Mouse (Mus musculus): Measurements from ENCODE around the gene Cxcl16. TPM values are rescaled to one million over a fixed set of nuclear protein-coding genes. Genes with fewer than 3 reads are reported as not detected.

The Cxcl16 gene
- polyA plus RNA-seq, 1 experiment, result 16.6 TPM

DNA sequence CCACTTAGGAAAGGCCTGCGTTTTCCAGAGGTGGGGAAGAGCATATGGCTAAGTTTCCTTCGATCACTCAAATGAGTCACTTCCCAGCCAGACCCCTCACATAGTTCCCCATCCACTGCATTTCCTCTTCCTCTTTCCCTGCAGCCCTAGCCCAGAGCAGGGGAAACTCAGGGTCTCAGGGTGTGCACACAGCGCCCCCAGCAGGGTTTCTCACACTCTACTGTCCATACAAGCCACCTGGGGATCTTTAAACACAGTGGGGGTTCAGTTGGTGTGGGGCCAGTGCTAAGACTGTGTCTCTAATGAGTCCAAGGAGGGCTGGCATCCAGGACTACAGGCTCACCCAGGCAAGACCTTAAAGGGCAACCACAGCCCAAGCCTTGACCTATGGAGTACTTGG lies 13.0 kb downstream of the Cxcl16 start:
- Histone ChIP-seq H3K36me3 (ENCODE audit: control insufficient read depth, insufficient read depth, low read length, poor library complexity, severe bottlenecking) (no peaks in the 10 kb centered on the region; the same call in 1 of the 2 replicates), H3K27me3 (ENCODE audit: control insufficient read depth, insufficient read depth, low read length, poor library complexity, severe bottlenecking) (no peaks in the 10 kb centered on the region), H3K4me3 (ENCODE audit: low read depth, low read length) (no peak overlapping the region), H3K4me1 (ENCODE audit: control insufficient read depth, insufficient read depth, low read length) (no peaks in the 10 kb centered on the region), H3K9me3 (replicated peaks; ENCODE audit: control insufficient read depth, insufficient read depth, low read length, poor library complexity, severe bottlenecking) (no peaks in the 10 kb centered on the region), H3K9ac (ENCODE audit: low read depth, poor library complexity, severe bottlenecking) (no peak overlapping the region), H3K27ac (ENCODE audit: insufficient read depth, low read length) (no peak overlapping the region)
- no peak for TF ChIP-seq EP300 (IDR thresholded peaks at IDR 0.05; ENCODE audit: insufficient read depth, low read depth, low read length)
- TF ChIP-seq CTCF (IDR thresholded peaks at IDR 0.05; ENCODE audit: low read depth, low read length), result peak; percentile 38

DNA sequence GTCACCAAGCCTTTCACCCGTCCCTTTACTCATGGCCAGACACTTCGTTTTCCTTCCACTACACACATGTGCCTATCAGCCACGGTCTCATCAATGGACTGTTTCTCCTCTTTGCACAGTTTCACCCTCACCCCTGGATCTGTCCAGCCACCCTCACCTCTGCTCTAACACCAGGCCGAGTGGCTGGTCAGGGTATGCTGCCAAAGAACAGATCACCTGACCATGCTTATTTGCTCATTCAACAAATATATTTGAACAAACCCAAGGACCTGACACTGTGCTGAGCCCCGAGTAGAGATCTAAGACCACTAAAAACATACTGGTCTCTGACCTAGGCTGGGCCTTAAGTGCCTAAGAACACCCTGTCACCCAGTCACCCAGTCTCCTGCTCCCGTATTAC lies 15.1 kb downstream of the Cxcl16 start:
- H3K36me3 ChIP-seq (ENCODE audit: control insufficient read depth, insufficient read depth, low read length, poor library complexity, severe bottlenecking), result peaks cover 13% of the 10 kb centered on the region
- no peak overlapping the region for H3K4me3 ChIP-seq (ENCODE audit: low read depth, low read length)
- H3K9ac ChIP-seq (ENCODE audit: low read depth, poor library complexity, severe bottlenecking), result no peak overlapping the region
- no peak overlapping the region for H3K27ac ChIP-seq (ENCODE audit: insufficient read depth, low read length)
- no peaks in the 10 kb centered on the region for H3K27me3 ChIP-seq (ENCODE audit: control insufficient read depth, insufficient read depth, low read length, poor library complexity, severe bottlenecking)
- TF ChIP-seq EP300 (IDR thresholded peaks at IDR 0.05; ENCODE audit: insufficient read depth, low read depth, low read length), result no peak
- no peak for TF ChIP-seq POLR2A (IDR thresholded peaks at IDR 0.05; ENCODE audit: insufficient read depth, low read length)
- TF ChIP-seq CTCF (IDR thresholded peaks at IDR 0.05; ENCODE audit: low read depth, low read length), result no peak
- H3K9me3 ChIP-seq (replicated peaks; ENCODE audit: control insufficient read depth, insufficient read depth, low read length, poor library complexity, severe bottlenecking), result no peaks in the 10 kb centered on the region
- no peaks in the 10 kb centered on the region for H3K4me1 ChIP-seq (ENCODE audit: control insufficient read depth, insufficient read depth, low read length)

DNA sequence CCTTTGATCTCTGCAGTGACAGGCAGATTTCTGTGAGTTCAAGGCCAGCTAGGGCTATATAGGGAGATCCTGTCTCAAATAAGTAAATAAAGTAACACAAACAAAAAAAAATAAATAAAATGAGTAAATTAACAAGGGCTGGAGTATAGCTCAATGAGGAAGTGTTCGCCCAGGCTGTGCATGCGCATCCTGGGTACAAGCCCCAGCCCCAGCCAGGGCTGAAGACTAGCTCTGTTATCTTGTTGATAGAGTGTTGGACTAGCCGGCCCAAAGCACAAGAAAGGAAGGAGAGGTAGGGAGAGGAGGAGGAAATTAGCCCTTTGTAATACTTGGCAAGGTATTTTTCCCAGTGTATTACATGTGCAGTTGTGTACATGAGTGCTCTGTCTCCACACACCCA lies 15.8 kb downstream of the Cxcl16 start:
- Histone ChIP-seq H3K9ac (ENCODE audit: low read depth, poor library complexity, severe bottlenecking) (no peak overlapping the region), H3K27ac (ENCODE audit: insufficient read depth, low read length) (no peak overlapping the region), H3K4me3 (ENCODE audit: low read depth, low read length) (no peak overlapping the region), H3K9me3 (replicated peaks; ENCODE audit: control insufficient read depth, insufficient read depth, low read length, poor library complexity, severe bottlenecking) (no peaks in the 10 kb centered on the region), H3K36me3 (ENCODE audit: control insufficient read depth, insufficient read depth, low read length, poor library complexity, severe bottlenecking) (peaks cover 20% of the 10 kb centered on the region), H3K27me3 (ENCODE audit: control insufficient read depth, insufficient read depth, low read length, poor library complexity, severe bottlenecking) (no peaks in the 10 kb centered on the region), H3K4me1 (ENCODE audit: control insufficient read depth, insufficient read depth, low read length) (no peaks in the 10 kb centered on the region)
- TF ChIP-seq POLR2A (IDR thresholded peaks at IDR 0.05; ENCODE audit: insufficient read depth, low read length) (no peak), EP300 (IDR thresholded peaks at IDR 0.05; ENCODE audit: insufficient read depth, low read depth, low read length) (no peak)

DNA sequence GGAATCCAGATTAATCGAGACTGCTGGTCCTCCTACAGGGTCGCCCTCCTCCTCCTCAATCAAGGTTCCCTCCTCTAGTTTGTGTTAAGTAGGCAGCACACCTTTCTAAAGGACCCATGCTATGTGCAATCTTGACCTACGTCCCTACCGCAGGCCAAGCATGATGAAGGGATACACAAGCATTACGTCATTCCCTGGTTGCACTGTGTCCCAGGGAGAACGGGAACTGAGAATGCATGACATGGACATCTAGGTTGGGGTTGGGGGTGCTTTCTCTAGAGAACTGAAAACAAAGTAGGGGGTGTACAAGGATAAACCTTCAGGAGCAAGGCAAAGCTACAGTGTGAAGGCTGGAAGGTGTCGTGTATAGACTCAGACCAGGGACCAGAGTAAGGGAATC lies 17.9 kb downstream of the Cxcl16 start:
- H3K4me3 ChIP-seq (ENCODE audit: low read depth, low read length), result no peak overlapping the region
- peaks cover 3% of the 10 kb centered on the region for H3K4me1 ChIP-seq (ENCODE audit: control insufficient read depth, insufficient read depth, low read length)
- H3K9ac ChIP-seq (ENCODE audit: low read depth, poor library complexity, severe bottlenecking), result no peak overlapping the region
- peaks cover 34% of the 10 kb centered on the region for H3K36me3 ChIP-seq (ENCODE audit: control insufficient read depth, insufficient read depth, low read length, poor library complexity, severe bottlenecking)
- no peaks in the 10 kb centered on the region for H3K9me3 ChIP-seq (replicated peaks; ENCODE audit: control insufficient read depth, insufficient read depth, low read length, poor library complexity, severe bottlenecking)
- H3K27ac ChIP-seq (ENCODE audit: insufficient read depth, low read length), result no peak overlapping the region
- no peaks in the 10 kb centered on the region for H3K27me3 ChIP-seq (ENCODE audit: control insufficient read depth, insufficient read depth, low read length, poor library complexity, severe bottlenecking)
- TF ChIP-seq EP300 (IDR thresholded peaks at IDR 0.05; ENCODE audit: insufficient read depth, low read depth, low read length) (no peak), POLR2A (IDR thresholded peaks at IDR 0.05; ENCODE audit: insufficient read depth, low read length) (no peak), CTCF (IDR thresholded peaks at IDR 0.05; ENCODE audit: low read depth, low read length) (no peak)

DNA sequence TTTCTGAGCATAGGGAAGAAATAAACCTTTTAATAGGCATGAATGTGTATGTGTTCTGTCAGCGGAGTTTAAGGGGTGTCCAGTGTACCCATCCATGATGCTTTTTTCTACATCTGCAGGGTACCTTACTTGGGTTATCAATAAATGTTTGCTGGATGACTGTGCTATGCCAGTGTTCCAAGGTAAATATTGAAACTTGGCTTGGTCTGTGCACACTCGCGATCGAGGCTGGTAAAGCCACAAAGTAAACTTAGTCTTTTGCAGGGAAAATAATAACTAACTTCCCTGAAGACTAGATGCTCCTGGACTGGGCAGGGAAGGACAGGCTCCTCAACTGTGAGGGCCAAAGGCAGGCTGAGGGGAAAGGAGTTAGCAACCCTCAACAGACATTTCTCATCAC lies 19.1 kb downstream of the Cxcl16 start:
- H3K27ac ChIP-seq (ENCODE audit: insufficient read depth, low read length), result no peak overlapping the region
- no peak overlapping the region for H3K4me3 ChIP-seq (ENCODE audit: low read depth, low read length)
- peaks cover 3% of the 10 kb centered on the region for H3K4me1 ChIP-seq (ENCODE audit: control insufficient read depth, insufficient read depth, low read length)
- TF ChIP-seq CTCF (IDR thresholded peaks at IDR 0.05; ENCODE audit: low read depth, low read length) (no peak), EP300 (IDR thresholded peaks at IDR 0.05; ENCODE audit: insufficient read depth, low read depth, low read length) (no peak)
- no peaks in the 10 kb centered on the region for H3K27me3 ChIP-seq (ENCODE audit: control insufficient read depth, insufficient read depth, low read length, poor library complexity, severe bottlenecking)
- H3K9me3 ChIP-seq (replicated peaks; ENCODE audit: control insufficient read depth, insufficient read depth, low read length, poor library complexity, severe bottlenecking), result no peaks in the 10 kb centered on the region
- peaks cover 43% of the 10 kb centered on the region for H3K36me3 ChIP-seq (ENCODE audit: control insufficient read depth, insufficient read depth, low read length, poor library complexity, severe bottlenecking)
- no peak overlapping the region for H3K9ac ChIP-seq (ENCODE audit: low read depth, poor library complexity, severe bottlenecking)

DNA sequence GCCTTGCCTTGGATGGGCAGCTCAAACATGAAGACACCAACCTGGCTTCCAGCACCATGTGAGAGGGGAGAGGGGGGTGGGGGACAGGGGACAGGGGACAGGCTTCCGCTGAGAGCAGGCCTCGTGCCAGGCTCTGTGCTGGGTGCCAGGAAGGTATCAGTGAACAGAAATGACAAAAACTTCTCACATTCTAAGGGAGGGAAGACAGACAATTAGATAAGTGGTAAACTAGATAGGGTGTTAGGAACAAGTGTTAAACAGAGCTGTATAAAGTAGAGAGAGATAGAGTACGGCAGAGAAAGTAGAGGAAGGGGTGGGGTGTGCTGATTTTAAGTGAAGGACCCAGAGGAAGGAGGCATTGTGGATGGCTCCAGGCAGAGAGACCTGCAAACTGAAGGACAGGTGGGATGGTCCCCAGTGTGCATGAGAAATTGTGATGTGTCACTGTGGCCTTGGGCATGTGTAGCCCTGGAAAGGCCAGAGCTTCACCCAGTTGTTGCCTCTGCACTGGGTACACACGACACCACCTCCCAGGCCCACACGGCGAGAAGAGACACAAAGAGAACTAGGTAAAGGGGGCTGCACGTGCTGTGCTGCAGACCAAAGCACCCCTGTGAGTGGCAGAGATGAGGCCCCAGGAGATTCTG lies 20.9 kb downstream of the Cxcl16 start:
- H3K9ac ChIP-seq (ENCODE audit: low read depth, poor library complexity, severe bottlenecking), result no peak overlapping the region
- H3K4me1 ChIP-seq (ENCODE audit: control insufficient read depth, insufficient read depth, low read length), result peaks cover 3% of the 10 kb centered on the region
- peaks cover 43% of the 10 kb centered on the region for H3K36me3 ChIP-seq (ENCODE audit: control insufficient read depth, insufficient read depth, low read length, poor library complexity, severe bottlenecking)
- no peak for TF ChIP-seq CTCF (IDR thresholded peaks at IDR 0.05; ENCODE audit: low read depth, low read length)
- H3K27me3 ChIP-seq (ENCODE audit: control insufficient read depth, insufficient read depth, low read length, poor library complexity, severe bottlenecking), result no peaks in the 10 kb centered on the region
- no peak overlapping the region for H3K4me3 ChIP-seq (ENCODE audit: low read depth, low read length)
- no peaks in the 10 kb centered on the region for H3K9me3 ChIP-seq (replicated peaks; ENCODE audit: control insufficient read depth, insufficient read depth, low read length, poor library complexity, severe bottlenecking)
- H3K27ac ChIP-seq (ENCODE audit: insufficient read depth, low read length), result no peak overlapping the region

Measured in ES-Bruce4 (cell line).